Mouse (Mus musculus) kidney, postnatal 0 days (tissue): ENCODE data around the gene Pym1. TPM values are rescaled to one million over a fixed set of nuclear protein-coding genes. Genes with fewer than 3 reads are reported as not detected.

Experiments used
- ATAC-seq: fragments of 200-750 bp; cut with Nextera tagmentation; replicated peaks from 2 replicates; pipeline ENCODE4 v1.8.0; 2017; ENCODE audit warnings: low read depth, moderate number of reproducible peaks, moderate TSS enrichment, moderate library complexity; ENCODE audit not compliant: low FRiP score
- DNase-seq: peaks from one replicate; pipeline ENCODE4 v3.0.0-alpha.2; 2016; ENCODE audit warnings: low spot score
- H3K27ac ChIP-seq: fragments of 300-500 bp; sonication (generic); 2 replicates; pipeline ENCODE4 v1.5.1; 2014; ENCODE audit warnings: mild to moderate bottlenecking
- H3K27me3 ChIP-seq: fragments of 300-500 bp; sonication (generic); 2 replicates; pipeline ENCODE4 v1.6.1; 2014; ENCODE audit warnings: low read length, mixed read lengths; ENCODE audit not compliant: insufficient read depth
- H3K36me3 ChIP-seq: fragments of 300-500 bp; sonication (generic); 2 replicates; pipeline ENCODE4 v1.6.1; 2014; ENCODE audit warnings: low read length, mixed read lengths; ENCODE audit not compliant: insufficient read depth
- H3K4me1 ChIP-seq: fragments of 300-500 bp; sonication (generic); replicated peaks from 2 replicates; pipeline ENCODE4 v1.6.1; 2014; ENCODE audit warnings: antibody characterized with exemption, low read length, mixed read lengths; ENCODE audit not compliant: insufficient read depth
- H3K4me2 ChIP-seq: fragments of 300-500 bp; sonication (generic); 2 replicates; pipeline ENCODE4 v1.6.1; 2014; ENCODE audit warnings: mild to moderate bottlenecking, low read length, moderate library complexity, mixed read lengths
- H3K4me3 ChIP-seq: fragments of 300-500 bp; sonication (generic); replicated peaks from 2 replicates; pipeline ENCODE4 v1.5.1; 2014; ENCODE audit warnings: low read depth, low read length
- H3K9ac ChIP-seq: fragments of 300-500 bp; sonication (generic); 2 replicates; pipeline ENCODE4 v1.6.1; 2014; ENCODE audit warnings: low read depth, low read length
- H3K9me3 ChIP-seq: fragments of 300-500 bp; sonication (generic); replicated peaks from 2 replicates; pipeline ENCODE4 v1.6.1; 2016; ENCODE audit warnings: low read length, inconsistent platforms, mixed read lengths
- CTCF ChIP-seq: IDR thresholded peaks from 2 replicates; pipeline ENCODE4 v1.5.1; 2016; ENCODE audit warnings: antibody characterized with exemption, low read depth, mild to moderate bottlenecking, moderate library complexity
- WGBS: fragments of 180-500 bp; shearing (Covaris S2); extraction: QIAGEN DNeasy Blood & Tissue Kit; methylation state at CpG from one replicate; pipeline ENCODE4 v1.1.7; 2014; 5-methylcytosine and 5-hydroxymethylcytosine counted together
- polyA plus RNA-seq: library from polyadenylated mRNA; unstranded; fragments of >200 nt; fragmentation: Nextera tagmentation; extraction: Ambion mirVana; gene quantifications from 2 replicates; pipeline ENCODE4 v1.2.1, GENCODE M21; 2015

Pym1 gene
- polyA plus RNA-seq, 1 experiment from 2014 or later, result 35.0 TPM

DNA sequence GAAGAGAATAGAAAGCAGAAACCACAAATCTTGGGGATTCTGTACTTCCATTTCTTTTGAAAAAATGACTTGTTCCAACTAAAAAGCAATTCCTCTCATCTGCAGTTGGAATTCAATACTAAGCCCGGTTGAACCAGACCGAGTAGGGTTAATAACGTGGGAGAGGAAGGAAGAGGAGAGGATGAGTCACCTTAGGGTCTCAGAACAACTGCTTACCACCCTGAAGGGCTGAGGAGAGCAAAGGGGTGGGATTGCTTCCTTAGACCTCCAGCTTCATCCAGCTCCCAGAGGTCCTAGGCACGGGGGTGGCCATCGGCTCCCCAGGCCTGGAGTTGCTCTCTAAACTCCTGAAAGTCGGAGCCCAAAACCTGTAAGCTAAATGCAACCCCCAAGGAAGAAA is 55.7 kb downstream of the Pym1 start:
- Histone ChIP-seq H3K9ac (peak overlapping the region; percentile 85), H3K27ac (peak overlapping the region; percentile 98), H3K9me3 (no peaks in the 10 kb centered on the region), H3K27me3 (no peaks in the 10 kb centered on the region), H3K4me3 (peak overlapping the region; percentile 74), H3K4me1 (peaks cover 30% of the 10 kb centered on the region), H3K36me3 (peaks cover 13% of the 10 kb centered on the region; the same call in 1 of the 2 replicates), H3K4me2 (peak overlapping the region; percentile 72)
- no peak for TF ChIP-seq CTCF
- peak; percentile 44 for DNase-seq
- ATAC-seq, result no peak
- WGBS, result 7% methylated on average over 6 of the region's 6 CpGs

DNA sequence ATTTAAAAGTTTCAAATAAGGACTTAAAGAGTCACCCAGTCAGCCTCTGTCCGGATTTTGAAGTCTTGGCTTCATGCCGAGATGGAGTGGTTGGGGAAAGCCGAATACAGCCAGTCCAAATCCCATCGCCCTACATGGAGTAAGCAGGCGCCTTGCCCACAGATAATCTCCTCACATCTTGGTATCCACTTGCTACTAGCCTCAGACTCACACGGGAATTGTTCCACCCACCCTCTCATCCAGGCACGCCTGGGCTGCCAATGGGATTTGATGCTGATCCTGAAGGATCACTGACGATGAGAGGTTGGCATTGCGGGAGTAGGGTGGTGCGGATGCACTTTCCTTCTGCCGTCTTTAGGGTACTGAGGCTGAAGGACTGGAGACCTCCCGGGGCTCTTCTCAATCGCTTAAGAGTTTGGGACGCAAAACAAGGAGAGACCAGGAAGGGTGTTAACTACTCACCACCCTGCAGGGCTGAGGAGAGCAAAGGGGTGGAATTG is 56.1 kb downstream of the Pym1 start, which contains the start of gene Dnajc14:
Gene Dnajc14 (plus strand): TSS at position 292 of the 500 bp plus-strand sequence.
- under 1% methylated on average over 14 of the region's 14 CpGs for WGBS
- peak within 1 kb of the TSS; percentile 85 for H3K9ac ChIP-seq
- DNase-seq (peak; percentile 76), ATAC-seq (0 out of 2 replicates have a peak, but pooled peaks have one; percentile 6)
- peak within 1 kb of the TSS; percentile 72 for H3K4me2 ChIP-seq
- H3K27me3 ChIP-seq, result no peaks in the 10 kb centered on the region
- H3K4me3 ChIP-seq, result peak within 1 kb of the TSS; percentile 74
- H3K4me1 ChIP-seq, result peaks cover 32% of the 10 kb centered on the region
- TF ChIP-seq CTCF, result no peak
- H3K27ac ChIP-seq, result peak within 1 kb of the TSS; percentile 98
- no peaks in the 10 kb centered on the region for H3K9me3 ChIP-seq
- H3K36me3 ChIP-seq, result peaks cover 13% of the 10 kb centered on the region; the same call in 1 of the 2 replicates

DNA sequence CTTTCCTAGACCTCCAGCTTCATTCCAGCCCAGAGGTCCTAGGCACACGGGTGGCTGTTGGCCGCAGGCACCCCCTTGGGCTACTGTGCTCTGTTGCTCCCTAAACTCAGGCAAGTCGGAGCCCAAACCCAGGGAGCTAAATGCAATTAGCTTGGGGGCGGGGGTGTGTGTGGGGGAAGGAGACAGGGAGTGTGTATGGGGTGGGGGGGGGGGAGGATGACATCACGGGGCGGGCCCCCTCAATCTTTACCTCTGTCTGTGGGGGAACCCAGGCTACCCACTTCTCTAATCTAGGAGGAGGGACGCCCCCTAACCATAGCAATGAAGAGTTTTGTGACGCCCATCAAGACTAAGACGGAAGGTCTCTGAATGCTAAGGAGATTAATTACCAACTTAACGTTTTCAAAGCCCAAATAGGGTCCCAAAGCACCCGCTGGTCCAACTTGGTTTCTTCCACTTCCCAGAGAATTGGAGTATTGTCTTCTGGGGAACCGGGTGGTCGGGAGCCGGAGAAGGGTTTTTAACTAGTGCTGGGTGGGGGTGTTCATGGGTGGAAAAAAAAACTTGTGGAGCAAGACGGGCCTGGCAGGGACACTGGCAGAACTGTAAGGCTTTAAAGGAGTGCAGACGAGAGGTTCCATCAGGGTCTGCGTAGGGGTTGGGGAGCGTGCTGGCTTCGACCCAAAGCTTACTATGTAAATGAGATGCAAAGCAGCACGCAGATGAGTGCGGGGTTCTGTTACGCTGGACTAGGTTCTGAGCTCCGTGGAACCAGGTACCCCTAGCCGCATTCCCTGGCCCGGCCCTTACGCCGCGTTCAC is 56.8 kb downstream of the Pym1 start, which contains the start of gene Tmem198b:
Gene Tmem198b (minus strand): TSS at position 100 of the 821 bp plus-strand sequence.
- peaks cover 10% of the 10 kb centered on the region; the same call in 1 of the 2 replicates for H3K36me3 ChIP-seq
- H3K9ac ChIP-seq, result peak within 1 kb of the TSS; percentile 85
- DNase-seq (peak; percentile 91), ATAC-seq (peak; percentile 52)
- H3K27ac ChIP-seq, result peak within 1 kb of the TSS; percentile 98
- no peaks in the 10 kb centered on the region for H3K9me3 ChIP-seq
- no peaks in the 10 kb centered on the region for H3K27me3 ChIP-seq
- peaks cover 33% of the 10 kb centered on the region for H3K4me1 ChIP-seq
- H3K4me2 ChIP-seq, result peak within 1 kb of the TSS; percentile 72
- TF ChIP-seq CTCF, result no peak
- peak within 1 kb of the TSS; percentile 74 for H3K4me3 ChIP-seq
- WGBS, result 0% methylated on average over 28 of the region's 28 CpGs

DNA sequence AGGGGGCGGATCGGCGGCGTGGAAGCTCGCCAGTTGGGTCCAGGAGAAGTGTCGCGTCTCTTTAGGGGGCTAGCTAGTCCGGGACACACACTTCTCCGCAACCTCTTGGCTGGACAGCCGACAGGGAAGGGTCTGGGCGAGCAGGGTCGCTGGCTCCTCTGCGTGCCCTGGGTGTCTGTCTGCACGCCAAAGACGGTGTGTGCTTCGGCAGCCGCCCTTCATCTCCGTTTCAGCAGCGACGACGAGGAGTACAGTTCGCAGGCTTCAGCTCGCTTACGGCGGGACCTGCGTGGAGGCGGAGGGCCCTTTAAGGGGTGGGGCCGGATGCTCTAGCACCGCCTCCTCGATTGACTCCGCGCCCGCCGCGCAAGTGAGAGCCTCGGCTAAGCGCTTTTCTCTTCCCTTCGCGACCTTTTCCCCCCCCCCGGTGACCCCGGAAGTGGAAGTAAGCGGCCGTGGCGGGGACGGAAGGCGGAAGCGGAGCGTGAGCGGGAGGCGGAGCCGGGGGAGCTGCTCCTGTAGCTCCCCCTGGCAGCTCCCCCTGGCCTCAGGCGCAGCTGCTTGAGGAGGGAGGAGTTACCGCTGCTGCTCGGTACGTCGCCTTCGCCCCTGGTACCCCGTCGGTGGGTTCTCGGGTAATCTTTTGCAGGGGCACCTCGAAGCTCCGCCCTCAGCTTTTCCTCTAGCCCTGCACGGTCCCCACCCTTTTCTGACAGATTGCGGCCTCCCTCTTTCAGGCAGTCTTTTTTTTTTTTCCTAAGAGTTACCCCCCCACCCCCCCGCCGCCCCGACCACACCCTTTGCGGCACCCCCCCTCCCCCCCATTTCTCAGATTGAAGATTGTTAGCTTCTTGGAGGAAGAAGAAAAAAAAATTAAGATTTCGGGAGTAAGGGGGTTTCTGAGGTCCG is 57.7 kb downstream of the Pym1 start:
- peak; percentile 93 for ATAC-seq
- 1% methylated on average over 69 of the region's 70 CpGs for WGBS
- DNase-seq, result peak; percentile 99
- H3K4me2 ChIP-seq, result peak overlapping the region; percentile 72
- H3K4me1 ChIP-seq, result peaks cover 33% of the 10 kb centered on the region
- no peaks in the 10 kb centered on the region for H3K27me3 ChIP-seq
- peaks cover 10% of the 10 kb centered on the region; the same call in 1 of the 2 replicates for H3K36me3 ChIP-seq
- H3K9me3 ChIP-seq, result no peaks in the 10 kb centered on the region
- TF ChIP-seq CTCF, result peak; percentile 49
- peak overlapping the region; percentile 74 for H3K4me3 ChIP-seq
- peak overlapping the region; percentile 85 for H3K9ac ChIP-seq
- H3K27ac ChIP-seq, result peak overlapping the region; percentile 98

DNA sequence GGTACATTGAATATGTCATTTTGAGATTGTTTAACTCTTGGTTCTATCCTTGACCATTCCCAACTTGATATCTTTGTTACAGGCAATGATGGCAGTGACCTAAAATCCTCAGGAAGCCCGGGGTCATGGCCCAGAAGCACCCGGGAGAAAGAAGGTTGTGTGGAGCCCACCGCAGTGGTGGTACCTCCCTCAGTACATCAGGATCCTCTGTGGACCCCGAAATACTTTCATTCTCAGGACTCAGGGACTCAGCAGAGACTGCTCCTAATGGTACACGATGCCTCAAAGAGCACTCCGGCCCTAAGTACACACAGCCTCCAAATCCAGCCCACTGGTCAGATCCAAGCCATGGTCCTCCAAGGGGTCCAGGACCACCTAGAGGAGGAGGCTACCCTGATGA is 58.4 kb downstream of the Pym1 start:
- no peak for TF ChIP-seq CTCF
- no peak for DNase-seq
- WGBS, result 41% methylated on average over 6 of the region's 6 CpGs
- H3K36me3 ChIP-seq, result peaks cover 6% of the 10 kb centered on the region; the same call in 1 of the 2 replicates
- no peak overlapping the region for H3K27ac ChIP-seq
- peak overlapping the region; percentile 72 for H3K4me2 ChIP-seq
- peaks cover 33% of the 10 kb centered on the region for H3K4me1 ChIP-seq
- H3K9ac ChIP-seq, result peak overlapping the region; percentile 85
- H3K27me3 ChIP-seq, result no peaks in the 10 kb centered on the region
- H3K4me3 ChIP-seq, result peak overlapping the region; percentile 74
- H3K9me3 ChIP-seq, result no peaks in the 10 kb centered on the region
- ATAC-seq, result no peak

DNA sequence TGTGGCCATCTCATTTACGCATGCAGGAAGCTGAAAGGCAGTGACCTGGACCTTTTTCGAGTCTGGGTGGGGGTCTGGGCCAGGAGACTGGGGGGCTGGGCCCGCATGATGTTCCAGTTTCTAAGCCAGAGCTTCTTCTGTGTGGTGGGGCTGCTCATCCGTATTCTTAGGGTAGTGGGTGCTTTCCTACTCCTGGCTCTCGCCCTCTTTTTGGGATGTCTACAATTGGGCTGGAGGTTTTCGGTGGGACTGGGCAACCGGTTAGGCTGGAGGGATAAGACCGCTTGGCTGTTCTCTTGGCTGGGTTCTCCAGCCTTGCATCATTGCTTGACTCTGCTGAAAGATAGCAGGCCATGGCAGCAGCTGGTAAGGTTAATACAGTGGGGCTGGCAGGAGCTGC is 59.3 kb downstream of the Pym1 start:
- ATAC-seq (no peak), DNase-seq (no peak)
- Histone ChIP-seq H3K4me1 (peaks cover 33% of the 10 kb centered on the region), H3K27ac (no peak overlapping the region), H3K9ac (0 out of 2 replicates have a peak overlapping the region, but pooled peaks have one; percentile 23), H3K4me3 (peak overlapping the region; percentile 74), H3K4me2 (peak overlapping the region; percentile 72), H3K9me3 (no peaks in the 10 kb centered on the region), H3K36me3 (no peaks in the 10 kb centered on the region; the same call in 1 of the 2 replicates), H3K27me3 (no peaks in the 10 kb centered on the region)
- 84% methylated on average over 8 of the region's 8 CpGs for WGBS
- no peak for TF ChIP-seq CTCF

Other genes starting within 250 kb of the Pym1 start
- 3.2 and 3.7 TPM in 2 replicates for gene Myl6b, start 249.2 kb upstream of the Pym1 start, polyA plus RNA-seq
- 15.9 TPM in 2 replicates for gene Esyt1, start 222.0 kb upstream of the Pym1 start, polyA plus RNA-seq
- 13.7 and 16.9 TPM in 2 replicates for gene Zc3h10, start 200.1 kb upstream of the Pym1 start, polyA plus RNA-seq
- 3,897 and 4,536 TPM in 2 replicates for gene Rpl41, start 198.6 kb upstream of the Pym1 start, polyA plus RNA-seq
- 124 and 132 TPM in 2 replicates for gene Pa2g4, start 181.9 kb upstream of the Pym1 start, polyA plus RNA-seq
- gene Erbb3, start 158.2 kb upstream of the Pym1 start, polyA plus RNA-seq, result 9.6 and 10.2 TPM in 2 replicates
- 836 and 985 TPM in 2 replicates for gene Rps26, start 121.1 kb upstream of the Pym1 start, polyA plus RNA-seq
- gene Ikzf4, start 101.9 kb upstream of the Pym1 start, polyA plus RNA-seq, result 1.4 and 1.8 TPM in 2 replicates
- 14.2 and 15.1 TPM in 2 replicates for gene Suox, start 73.8 kb upstream of the Pym1 start, polyA plus RNA-seq
- 57.9 and 61.7 TPM in 2 replicates for gene Rab5b, start 51.6 kb upstream of the Pym1 start, polyA plus RNA-seq
- 1.5 and 2.0 TPM in 2 replicates for gene Pmel, start 43.7 kb upstream of the Pym1 start, polyA plus RNA-seq
- gene Cdk2, start 42.9 kb upstream of the Pym1 start, polyA plus RNA-seq, result 55.9 and 66.3 TPM in 2 replicates
- 5.4 and 6.4 TPM in 2 replicates for gene Dgka, start 3.0 kb upstream of the Pym1 start, polyA plus RNA-seq
- gene Mmp19, start 43.0 kb downstream of the Pym1 start, polyA plus RNA-seq, result 0.55 and 0.64 TPM in 2 replicates
- 46.2 and 48.5 TPM in 2 replicates for gene Dnajc14, start 56.2 kb downstream of the Pym1 start, polyA plus RNA-seq
- gene Tmem198b, start 56.5 kb downstream of the Pym1 start, polyA plus RNA-seq, result 11.7 and 13.2 TPM in 2 replicates
- 164 and 175 TPM in 2 replicates for gene Sarnp, start 69.4 kb downstream of the Pym1 start, polyA plus RNA-seq
- gene Ormdl2, start 73.8 kb downstream of the Pym1 start, polyA plus RNA-seq, result 87.2 and 87.5 TPM in 2 replicates
- gene Gdf11, start 143.8 kb downstream of the Pym1 start, polyA plus RNA-seq, result 7.7 and 8.2 TPM in 2 replicates
- 1,350 and 1,394 TPM in 2 replicates for gene Cd63, start 153.1 kb downstream of the Pym1 start, polyA plus RNA-seq
- 12.9 and 15.0 TPM in 2 replicates for gene Rdh5, start 175.0 kb downstream of the Pym1 start, polyA plus RNA-seq
- gene Bloc1s1, start 176.1 kb downstream of the Pym1 start, polyA plus RNA-seq, result 272 and 276 TPM in 2 replicates
- 3.8 TPM in 2 replicates for gene Itga7, start 185.9 kb downstream of the Pym1 start, polyA plus RNA-seq
- 59.9 and 69.3 TPM in 2 replicates for gene Mettl7b, start 213.1 kb downstream of the Pym1 start, polyA plus RNA-seq
- not detected in 2 replicates for gene Olfr9, start 241.5 kb downstream of the Pym1 start, polyA plus RNA-seq